Comparison of ENCODE assay signal across 12 mouse cellular contexts in the genomic region with DNA sequence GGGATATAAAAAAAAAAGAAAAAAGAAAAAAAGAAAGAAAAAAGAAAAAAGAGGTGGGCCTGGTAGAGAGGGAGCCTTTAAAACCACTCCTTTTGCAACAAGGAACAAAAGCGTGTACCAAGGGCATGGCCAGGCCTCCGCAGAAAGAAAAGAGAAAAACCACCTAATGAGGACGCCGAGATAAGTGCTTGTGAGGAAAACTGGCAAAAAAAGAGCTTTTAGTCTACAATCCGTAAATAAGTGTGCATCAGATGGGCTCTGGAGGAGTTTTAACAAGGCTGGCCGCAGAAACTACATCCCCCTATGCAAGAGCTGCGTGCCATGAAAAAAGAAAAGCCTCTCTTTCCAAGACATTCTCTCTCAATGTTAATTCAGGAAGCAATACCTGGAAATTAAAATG.
"Had no signal": no experiment of that assay in that cellular context is flagged by ENCODE, and none has a peak within 500 bp of the region (broad histone marks: within the 10 kb centered on the region; RNA-seq: fewer than 3 reads in every experiment).

No protein-coding gene starts in this region.

- H3K9ac ChIP-seq: limb, embryonic 15.5 days; liver, embryonic 12.5 days; lung, embryonic 14.5 days; midbrain, embryonic 12.5 days; neural tube, embryonic 13.5 days had no signal

- H3K27ac ChIP-seq: left cerebral cortex, adult 2 months; limb, embryonic 15.5 days; liver, embryonic 12.5 days; midbrain, embryonic 12.5 days; neural tube, embryonic 13.5 days had no signal

- H3K4me2 ChIP-seq: limb, embryonic 15.5 days; liver, embryonic 12.5 days; lung, embryonic 14.5 days; midbrain, embryonic 12.5 days; neural tube, embryonic 13.5 days had no signal

- H3K4me3 ChIP-seq: left cerebral cortex, adult 2 months; limb, embryonic 15.5 days; liver, embryonic 12.5 days; midbrain, embryonic 12.5 days; neural tube, embryonic 13.5 days had no signal

- H3K4me1 ChIP-seq: limb, embryonic 15.5 days; liver, embryonic 12.5 days; neural tube, embryonic 13.5 days had no signal

- H3K27me3 ChIP-seq: limb, embryonic 15.5 days; liver, embryonic 12.5 days; neural tube, embryonic 13.5 days had no signal

- H3K36me3 ChIP-seq: limb, embryonic 15.5 days; liver, embryonic 12.5 days; midbrain, embryonic 12.5 days; neural tube, embryonic 13.5 days had no signal

- DNase-seq: kidney, adult 8-10 months; kidney, postnatal 25 days; lung, embryonic 14.5 days; lung, postnatal 10 days; lung, postnatal 4 days; retina, postnatal 1 day; thymus, postnatal 36 days had no signal

- H3K9me3 ChIP-seq: limb, embryonic 15.5 days; liver, embryonic 12.5 days; midbrain, embryonic 12.5 days; neural tube, embryonic 13.5 days had no signal

- ATAC-seq: liver, embryonic 12.5 days had no signal
